ENCODE assay signal across 26 mouse cellular contexts in the genomic region with DNA sequence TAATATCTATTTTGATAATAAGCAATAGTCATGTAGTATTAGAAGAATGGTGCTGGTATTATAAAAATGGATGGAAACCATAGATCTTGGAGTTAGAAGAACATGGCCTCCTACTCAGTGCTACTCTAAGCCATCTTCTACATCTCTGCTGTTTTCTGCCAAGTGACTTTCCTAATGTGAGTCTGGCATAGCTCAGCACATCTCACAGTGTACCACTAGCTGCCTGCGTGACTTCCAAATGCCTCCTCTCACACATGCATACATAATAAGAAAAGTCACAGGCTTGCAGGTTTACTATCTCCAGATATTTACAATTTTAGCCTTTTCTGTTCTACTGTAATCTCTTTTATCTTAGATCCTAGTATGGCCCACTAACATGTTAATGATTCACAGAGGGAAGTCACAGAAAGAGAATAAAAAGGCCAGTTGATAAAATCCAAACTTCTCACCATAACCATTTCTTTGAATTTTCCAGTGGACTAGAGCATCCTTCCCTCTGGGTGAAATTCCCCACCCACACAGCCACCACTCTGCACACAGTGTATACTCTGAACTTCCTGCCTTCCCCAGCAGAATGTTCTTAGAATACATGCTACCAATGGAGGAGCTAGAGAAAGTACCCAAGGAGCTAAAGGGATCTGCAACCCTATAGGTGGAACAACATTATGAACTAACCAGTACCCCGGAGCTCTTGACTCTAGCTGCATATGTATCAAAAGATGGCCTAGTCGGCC.
"Had no signal": no experiment of that assay in that cellular context is flagged by ENCODE, and none has a peak within 500 bp of the region (broad histone marks: within the 10 kb centered on the region; RNA-seq: fewer than 3 reads in every experiment).

No protein-coding gene starts in this region.

- ATAC-seq: hindbrain, postnatal 0 days; intestine, embryonic 16.5 days had no signal

- H3K9me3 ChIP-seq: heart, embryonic 15.5 days; hindbrain, embryonic 13.5 days; hindbrain, embryonic 15.5 days; liver, embryonic 13.5 days had no signal

- H3K9ac ChIP-seq: heart, embryonic 13.5 days; heart, embryonic 15.5 days; hindbrain, embryonic 13.5 days; hindbrain, embryonic 15.5 days; kidney, embryonic 15.5 days; limb, embryonic 12.5 days; liver, embryonic 13.5 days had no signal

- H3K4me1 ChIP-seq: heart, embryonic 13.5 days; heart, embryonic 15.5 days; hindbrain, embryonic 13.5 days; hindbrain, embryonic 15.5 days; kidney, embryonic 15.5 days; limb, embryonic 10.5 days; limb, embryonic 12.5 days; liver, embryonic 13.5 days had no signal

- H3K27me3 ChIP-seq: heart, embryonic 13.5 days; heart, embryonic 15.5 days; hindbrain, embryonic 13.5 days; hindbrain, embryonic 15.5 days; kidney, embryonic 15.5 days; limb, embryonic 12.5 days; liver, embryonic 13.5 days had no signal

- H3K36me3 ChIP-seq: heart, embryonic 13.5 days; heart, embryonic 15.5 days; hindbrain, embryonic 13.5 days; hindbrain, embryonic 15.5 days; kidney, embryonic 15.5 days; limb, embryonic 10.5 days; limb, embryonic 12.5 days; liver, embryonic 13.5 days had no signal

- H3K4me2 ChIP-seq: heart, embryonic 11.5 days; heart, embryonic 13.5 days; heart, embryonic 15.5 days; hindbrain, embryonic 13.5 days; hindbrain, embryonic 15.5 days; kidney, embryonic 15.5 days; limb, embryonic 12.5 days; liver, embryonic 11.5 days; liver, embryonic 13.5 days had no signal

- H3K4me3 ChIP-seq: gastrocnemius, adult 2 months; heart, adult 2 months; heart, embryonic 13.5 days; heart, embryonic 15.5 days; hindbrain, embryonic 13.5 days; hindbrain, embryonic 15.5 days; kidney, embryonic 15.5 days; limb, embryonic 10.5 days; limb, embryonic 12.5 days; liver, embryonic 13.5 days had no signal

- H3K27ac ChIP-seq: gastrocnemius, adult 2 months; heart, adult 2 months; heart, embryonic 13.5 days; heart, embryonic 15.5 days; hindbrain, embryonic 13.5 days; hindbrain, embryonic 15.5 days; hindbrain, postnatal 0 days; kidney, embryonic 15.5 days; kidney, postnatal 0 days; limb, embryonic 10.5 days; limb, embryonic 12.5 days; liver, embryonic 13.5 days had no signal

- DNase-seq: gastrocnemius, adult 2 months; gastrocnemius, postnatal 10 days; gastrocnemius, postnatal 25 days; heart, adult 2 months; heart, postnatal 4 days; kidney, adult 11 months; kidney, adult 2 months; kidney, adult 9 months; kidney, postnatal 14 days; kidney, postnatal 36 days; layer of hippocampus, adult 9-11 months; layer of hippocampus, postnatal 36 days; liver; liver, embryonic 13.5 days had no signal
